Mouse (Mus musculus) embryo, embryonic 10.5 days (tissue): ENCODE results near the gene Slc30a4.

ENCODE experiments used
- DNase-seq: peaks from one replicate; pipeline ENCODE4 v3.0.0-alpha.2; 2015; ENCODE audit warnings: low spot score

The Slc30a4 gene

DNA sequence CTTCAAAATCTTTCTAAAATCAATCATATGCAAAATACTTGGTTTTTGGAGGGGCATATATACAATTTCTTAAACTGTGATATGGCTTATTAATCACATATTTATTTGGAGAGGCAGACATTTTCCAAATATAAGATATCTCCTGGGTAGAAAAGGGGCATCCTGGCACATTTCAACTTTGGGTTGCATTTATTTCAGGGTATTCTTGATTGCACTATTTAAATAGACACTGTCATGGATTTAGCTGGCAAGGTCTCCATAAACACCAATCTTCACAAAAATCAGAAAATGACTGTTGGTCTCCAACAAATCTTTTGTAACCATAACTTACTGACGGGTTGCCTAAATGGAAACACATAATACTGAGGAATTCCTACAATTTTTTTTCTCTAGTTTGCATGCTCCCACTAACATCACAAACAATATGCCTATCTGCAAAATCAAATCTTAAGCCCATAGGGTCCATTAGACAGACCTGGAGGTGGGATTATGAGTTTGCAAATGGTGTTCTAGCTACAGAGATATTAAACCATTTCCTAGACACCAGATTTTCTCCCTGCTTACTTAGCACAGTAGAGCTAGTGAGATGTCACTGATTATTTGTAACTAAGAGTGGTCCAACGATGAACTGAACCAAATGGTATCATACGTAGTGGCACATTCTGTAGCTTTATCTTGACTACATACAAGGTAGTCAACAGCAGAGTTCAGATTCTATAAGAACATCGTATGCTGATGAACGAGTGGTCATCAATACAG, 20.9 kb downstream of the Slc30a4 start:
- DNase-seq, result peak; percentile 9

DNA sequence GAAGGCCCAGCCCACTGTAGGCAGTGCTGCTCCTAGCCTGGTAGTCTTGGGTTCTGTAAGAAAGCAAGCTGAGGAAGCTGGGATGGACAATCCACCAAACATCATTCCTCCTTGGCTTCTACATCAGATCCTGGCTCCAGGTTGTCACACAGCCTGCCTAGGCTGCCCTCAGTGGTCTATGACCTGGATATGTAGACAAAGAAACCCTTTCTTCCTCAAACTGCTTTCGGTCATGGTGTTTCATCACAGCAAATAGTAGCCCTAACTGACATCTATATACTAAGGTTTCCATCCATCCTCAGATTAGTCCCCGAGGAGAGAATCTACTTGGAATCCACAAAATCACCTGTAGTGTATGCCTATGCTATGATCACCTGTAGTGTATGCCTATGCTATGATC, 27.3 kb downstream of the Slc30a4 start:
- DNase-seq, result no peak

DNA sequence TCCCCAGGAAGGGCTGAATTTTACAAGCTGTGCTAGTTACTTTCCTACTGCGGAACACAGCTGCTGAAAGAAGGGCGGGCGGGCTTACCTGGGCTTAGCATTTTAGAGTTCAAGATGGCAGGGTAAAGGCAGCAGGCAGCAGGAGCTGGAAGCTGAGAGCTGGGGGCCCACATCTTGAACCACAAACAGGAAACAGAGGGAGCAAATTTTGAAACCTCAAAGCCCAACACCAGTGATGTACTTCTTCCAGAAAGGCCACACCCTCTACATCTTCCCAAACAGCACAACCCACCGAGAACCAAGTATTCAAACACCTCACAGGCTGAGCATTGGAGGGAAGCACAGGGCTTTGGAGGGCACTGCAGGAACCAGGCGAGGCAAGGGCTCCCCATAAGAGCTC, 29.6 kb downstream of the Slc30a4 start:
- DNase-seq, result no peak

DNA sequence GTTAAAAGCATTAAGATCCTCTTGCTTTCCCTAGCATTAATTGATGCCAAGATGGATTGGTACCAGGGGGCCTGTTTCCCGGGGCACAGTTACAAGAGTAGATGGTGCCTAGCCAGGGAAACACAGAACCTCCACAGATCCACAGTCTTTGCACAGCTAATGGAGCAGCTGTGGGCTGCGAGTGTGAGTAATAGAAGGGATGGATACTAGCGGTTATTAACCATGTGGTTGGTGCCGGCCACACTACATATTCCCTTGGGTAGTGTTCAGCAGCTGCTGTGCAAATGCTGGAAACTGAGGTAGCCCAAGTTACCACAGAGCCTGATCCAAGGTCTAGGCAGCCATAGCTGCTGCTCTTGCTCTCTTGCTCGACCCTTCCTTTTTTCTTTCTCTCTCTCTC, 30.7 kb downstream of the Slc30a4 start:
- no peak for DNase-seq

DNA sequence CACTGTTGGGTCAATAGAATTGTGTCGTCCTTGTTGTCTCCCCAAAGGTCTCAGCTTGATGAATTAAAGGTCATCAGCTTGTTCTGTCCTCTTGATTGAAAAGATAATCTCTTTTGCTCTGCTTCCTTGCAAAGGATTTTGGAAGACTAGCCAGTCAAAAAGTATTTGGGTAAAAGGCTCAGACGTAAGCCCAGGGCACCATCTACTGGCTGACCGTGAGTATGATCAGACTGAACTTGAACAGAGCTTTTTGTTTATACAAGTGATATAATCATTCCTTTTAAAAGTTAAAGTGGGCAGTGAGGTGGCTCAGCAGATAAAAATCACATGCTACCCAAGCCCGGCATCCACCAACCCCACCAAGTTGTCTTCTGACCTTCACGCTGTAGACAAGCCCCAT, 34.6 kb downstream of the Slc30a4 start:
- peak; percentile 64 for DNase-seq

DNA sequence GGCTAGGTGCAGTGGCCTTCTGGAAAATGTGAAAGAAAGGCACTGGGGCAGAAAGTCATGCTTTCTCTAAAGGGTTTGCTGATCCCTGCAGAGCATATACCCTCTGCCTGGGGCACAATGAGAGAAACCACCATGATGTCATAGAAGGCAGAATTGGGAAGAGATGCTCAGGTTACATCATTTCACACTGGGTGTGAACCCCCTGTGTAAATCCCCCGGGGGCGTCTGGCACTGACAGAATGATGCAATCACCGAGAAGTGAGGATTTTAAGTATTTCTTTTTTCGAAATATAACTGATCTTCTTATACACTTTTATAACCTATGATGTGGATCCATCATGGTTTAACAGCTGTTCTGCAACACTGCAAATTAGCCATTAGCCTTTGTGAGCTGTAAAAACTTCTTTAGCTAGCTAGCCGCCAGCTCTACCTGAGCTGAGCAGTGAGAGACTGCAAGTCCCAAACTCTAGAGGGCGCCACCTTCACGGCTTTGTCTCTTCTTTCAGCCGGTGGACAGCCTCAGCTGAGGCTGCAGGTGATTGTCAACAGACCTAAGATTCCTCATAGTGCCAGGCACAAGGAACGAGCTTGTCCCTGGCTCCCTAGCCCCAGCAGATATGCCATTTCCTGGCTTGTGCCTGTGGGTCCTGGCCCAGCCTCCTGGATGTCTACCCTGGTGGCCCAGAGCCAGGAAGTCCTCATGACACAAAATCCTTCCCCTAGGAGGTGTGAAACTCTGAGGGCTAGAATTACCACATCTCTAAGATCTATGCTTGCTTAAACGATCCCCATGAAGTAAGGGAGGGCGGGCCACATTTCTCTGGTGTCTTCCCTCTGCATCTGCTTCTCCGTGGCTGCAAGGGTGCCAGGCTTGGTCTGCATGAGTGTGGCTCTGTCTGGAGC, 36.2 kb downstream of the Slc30a4 start:
- peak; percentile 68 for DNase-seq

DNA sequence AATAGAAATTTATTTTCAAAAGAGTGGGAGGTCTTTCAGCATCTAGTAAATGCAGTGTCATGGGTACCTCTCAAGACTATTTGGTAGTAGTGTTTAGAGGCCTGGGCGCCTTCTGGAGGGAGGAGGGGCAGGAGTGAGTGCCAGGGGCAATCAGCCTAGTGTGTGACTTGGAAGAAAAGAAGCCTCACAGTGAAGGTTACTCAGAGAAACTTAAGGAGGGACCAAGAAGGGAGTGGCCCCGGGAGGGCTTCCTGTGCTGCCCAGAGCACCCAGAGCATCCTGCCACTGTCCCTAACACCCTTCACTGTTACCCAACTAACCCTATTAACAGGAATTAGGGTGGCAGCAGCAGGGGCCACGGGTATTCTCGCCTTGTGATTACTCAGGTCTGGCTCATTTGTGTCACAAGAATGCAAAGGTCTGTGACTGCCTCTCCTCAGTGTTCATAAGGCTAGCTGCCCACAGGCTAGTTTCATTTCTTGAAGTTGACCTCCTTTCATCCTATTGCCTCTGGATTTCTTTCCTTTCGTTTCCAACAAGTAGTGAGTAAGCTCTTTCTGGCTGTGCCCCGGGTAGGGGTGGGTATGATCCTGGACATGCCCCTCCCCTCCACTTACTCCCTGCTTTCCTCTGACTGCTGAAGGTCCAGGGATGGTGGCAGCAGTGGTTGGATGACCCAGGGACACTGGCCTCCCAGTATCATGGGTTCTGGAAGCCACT, 37.0 kb downstream of the Slc30a4 start:
- DNase-seq, result no peak

DNA sequence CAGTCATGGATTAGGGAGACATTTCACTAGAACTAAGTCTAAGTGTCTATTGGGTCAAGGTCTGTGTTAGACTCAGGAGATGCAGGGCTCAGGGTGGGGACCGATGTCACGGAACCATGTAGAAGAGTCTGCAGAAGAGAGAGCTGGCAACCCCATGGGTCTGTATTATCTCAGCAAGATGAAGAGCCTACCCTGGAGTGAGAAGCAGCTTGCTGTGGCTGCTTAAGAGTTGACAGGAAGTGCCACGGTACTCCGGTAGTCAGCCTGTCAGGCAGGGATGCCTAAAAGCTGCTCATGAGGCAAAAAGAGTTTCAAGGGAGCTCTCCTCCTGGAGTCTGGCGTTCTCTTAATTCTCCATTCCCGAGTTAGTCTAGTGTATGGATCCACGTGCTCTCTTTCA, 42.6 kb downstream of the Slc30a4 start:
- DNase-seq, result no peak

DNA sequence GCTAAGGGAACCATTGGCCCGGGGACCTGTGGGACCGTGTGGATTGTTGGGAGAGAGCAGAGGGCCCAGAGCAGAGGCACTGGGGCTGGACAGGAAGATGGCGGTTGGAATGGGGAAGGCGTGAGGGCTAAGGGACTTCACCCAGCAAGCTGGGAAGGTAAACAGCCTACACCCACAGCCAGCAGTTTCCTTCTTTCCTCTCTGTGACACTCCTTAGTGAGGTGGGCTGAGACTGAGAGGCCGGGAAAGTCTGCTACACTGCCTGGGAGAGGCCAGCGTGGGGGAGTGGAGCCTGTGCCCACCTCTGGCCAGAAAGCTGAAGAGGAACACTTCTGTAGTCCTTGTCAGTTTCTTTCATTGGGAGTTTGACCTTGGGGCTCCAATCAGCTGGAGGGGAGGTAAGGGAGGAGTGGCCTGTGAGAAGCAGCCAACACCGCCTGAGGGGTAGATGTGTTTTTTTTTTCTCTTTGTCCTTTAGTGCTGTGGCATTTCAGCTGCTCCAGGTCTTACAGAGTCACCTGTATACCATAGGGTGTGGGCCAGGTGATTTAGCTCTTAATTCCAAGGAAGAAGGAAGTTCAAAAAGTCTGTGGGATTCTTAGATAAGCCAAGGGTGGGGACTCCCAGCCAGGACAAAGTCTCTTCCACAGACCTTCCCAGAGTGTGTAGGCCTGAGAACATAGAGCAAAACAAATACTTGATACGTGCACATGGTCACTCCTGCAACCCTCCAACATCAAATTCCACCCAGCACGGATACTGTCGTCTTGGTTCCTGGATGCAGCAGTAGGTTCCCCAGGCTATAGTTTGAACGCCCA, 44.5 kb downstream of the Slc30a4 start:
- DNase-seq, result no peak

DNA sequence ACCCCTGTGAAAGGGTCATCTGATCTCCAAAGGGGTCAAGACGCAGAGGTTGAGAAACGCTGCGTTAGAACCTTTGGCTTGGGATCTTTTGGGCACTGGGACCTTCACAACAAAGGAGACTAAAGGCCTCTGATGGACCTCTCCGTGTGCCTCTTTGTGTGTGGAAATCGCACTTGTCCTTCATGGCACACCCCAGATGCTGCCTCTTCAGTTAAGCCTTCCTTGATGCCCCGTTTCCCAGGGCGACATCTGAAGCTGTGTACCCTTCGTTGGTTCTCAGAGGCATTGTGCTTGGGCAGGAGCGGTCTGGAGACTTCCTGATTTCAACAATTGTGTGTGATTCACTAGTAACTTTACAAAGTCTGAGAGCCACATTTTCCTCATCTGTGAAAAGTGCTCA, 45.7 kb downstream of the Slc30a4 start:
- no peak for DNase-seq

DNA sequence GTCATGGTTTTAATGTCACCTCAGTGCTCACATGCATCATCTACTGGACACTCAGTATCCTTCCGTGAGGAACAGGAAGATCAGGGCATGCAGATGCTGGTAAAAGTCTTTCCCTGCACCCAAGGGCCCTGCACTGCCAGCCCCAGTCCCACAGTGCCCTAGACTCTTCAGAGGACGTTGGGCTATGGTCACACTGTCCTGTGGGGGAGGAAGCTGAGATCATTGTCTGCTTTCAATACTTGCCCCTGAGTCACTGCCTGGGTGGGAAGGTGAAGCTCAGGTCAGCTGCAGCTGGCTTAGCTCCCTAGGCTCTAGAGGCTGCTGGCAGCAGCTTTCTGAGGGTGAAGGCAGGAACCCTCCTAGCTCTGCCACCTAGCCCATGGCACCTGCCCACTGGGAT, 46.4 kb downstream of the Slc30a4 start:
- DNase-seq, result no peak

DNA sequence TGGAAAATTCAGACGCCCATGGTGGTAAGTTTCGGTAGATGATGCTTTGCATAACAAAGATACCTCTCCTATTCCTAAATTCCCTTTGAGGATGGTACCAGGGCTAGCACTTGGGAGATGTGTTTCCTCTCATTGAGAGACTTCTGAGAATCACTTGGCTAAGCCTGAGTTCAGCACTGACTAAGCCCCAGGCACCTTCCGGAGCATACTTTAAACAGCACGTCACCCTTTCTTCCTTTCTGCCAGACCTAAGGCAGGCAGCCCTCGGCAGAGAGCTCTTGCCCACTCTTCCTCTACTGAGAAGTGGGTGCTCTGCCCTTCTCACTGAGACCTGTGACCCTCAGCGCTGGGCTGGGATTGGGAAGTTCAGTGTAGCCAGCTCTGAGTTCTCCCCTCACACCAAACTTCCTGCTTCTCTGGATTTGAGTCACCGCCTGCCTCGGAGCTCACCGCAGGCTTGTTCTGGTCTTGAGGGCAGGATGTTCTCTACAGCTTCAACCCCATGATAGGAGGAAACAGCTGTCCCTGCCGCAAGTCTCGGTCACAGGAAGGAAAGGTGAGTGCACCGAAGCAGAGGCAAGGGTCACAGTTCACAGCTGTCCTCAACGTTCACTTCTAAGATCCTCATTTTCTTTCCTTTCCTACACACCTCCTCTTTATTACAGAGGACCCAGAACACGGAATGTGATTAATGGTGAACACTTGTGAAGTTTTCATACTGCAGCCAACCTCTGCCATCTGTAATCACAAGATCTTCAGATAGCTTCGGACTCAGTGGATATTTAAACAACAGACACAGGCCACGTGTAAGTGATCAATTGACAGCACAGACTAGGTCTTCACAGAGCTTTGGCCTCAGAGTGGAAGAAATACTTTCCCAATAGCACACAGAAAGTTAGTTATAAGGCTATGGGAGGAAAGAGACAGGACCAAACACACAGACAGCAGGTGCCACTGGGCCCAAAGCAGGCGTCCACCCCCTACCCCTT, 50.1 kb downstream of the Slc30a4 start:
- DNase-seq, result no peak

DNA sequence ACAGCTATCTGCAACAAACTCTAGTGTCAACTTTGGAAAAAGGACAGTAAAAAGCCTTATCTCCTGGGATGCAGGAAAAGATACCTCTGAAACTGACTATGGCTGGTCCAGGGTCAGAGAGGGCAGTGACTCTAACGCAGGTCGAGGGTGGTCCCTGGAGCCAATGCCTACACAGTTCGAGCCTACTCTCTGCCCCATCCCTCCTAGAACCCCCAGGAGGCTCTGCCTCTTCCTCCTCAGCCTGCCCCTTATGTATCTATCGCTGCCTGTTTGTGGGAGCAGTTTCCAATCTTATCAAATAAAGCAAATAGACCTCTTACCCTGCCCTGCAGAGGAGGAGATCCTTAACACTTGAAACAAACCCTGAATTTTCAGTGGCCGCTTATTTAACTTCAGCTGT, 63.8 kb downstream of the Slc30a4 start:
- DNase-seq, result no peak

DNA sequence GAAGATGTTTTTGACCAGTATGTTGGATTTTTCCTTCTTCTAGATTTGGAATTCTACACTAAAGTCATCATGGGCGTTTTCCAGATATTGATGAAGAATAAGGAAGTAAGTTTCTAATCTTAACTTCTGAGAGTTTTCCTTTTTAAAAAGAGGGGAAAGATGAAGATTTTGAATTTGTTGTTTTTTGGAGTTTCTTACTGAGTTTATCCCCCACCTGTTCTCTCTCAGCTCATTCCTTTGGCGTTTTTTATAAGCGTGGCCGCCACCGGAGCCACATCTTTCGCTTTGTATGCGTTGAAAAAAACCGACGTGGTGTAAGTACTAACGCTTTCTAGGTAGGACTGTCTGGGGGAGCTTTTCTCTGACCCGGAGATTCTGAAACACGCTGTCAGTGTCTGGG, 64.4 kb downstream of the Slc30a4 start:
- DNase-seq, result no peak

DNA sequence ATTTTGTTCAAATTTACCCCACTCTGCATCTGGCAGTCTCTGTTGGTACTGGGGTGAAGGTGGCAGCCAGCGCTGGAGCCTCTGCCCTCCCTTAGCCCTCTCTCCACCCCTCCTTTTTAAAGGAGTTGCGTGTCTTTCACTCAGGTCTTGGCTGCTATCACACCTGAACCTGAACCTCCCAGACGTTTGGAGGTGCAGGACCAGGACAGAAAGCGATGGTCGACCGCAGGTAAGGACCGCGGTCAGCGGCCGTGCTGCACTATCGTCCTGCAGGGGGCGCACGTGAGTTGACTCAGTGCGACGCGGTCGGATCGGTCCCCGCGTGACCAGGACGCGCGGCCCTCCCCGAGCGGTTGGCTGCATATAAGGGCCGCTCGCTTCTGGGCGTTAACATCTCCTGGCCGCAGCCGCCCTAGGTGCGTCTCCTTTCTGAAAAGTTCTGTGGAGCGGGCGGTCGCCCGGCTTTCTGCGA, 64.9 kb downstream of the Slc30a4 start:
- peak; percentile 77 for DNase-seq

DNA sequence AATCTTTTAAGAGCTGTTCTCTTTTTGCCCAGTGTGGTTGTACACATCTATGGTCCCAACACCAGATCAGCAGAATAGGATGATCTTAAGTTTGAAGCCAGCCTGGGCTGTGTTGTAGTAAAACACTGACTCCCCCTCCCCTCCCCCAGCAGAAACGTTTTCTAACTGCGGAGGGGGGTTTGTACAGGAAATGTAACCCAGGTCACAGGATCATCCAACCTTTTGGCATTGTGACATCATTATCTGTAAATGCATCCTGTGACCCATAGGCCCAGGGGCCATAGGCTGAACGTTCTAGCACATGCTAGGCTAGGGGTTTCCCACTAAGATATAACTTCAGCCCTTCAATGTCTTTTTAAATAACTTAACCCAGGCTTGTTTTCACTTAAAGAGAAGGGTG, 65.8 kb downstream of the Slc30a4 start, which contains the start of gene AA467197:
AA467197 (plus strand) TSS at position 301 of the 400 bp plus-strand sequence.
- DNase-seq, result no peak
